Mouse (Mus musculus) CH12.LX (cell line): Measurements from ENCODE around the gene Snrnp200.
"Not testable (repeated sequence)": the region's sequence is repeated elsewhere in the genome, so short reads cannot be mapped to it uniquely, and the experiment has no call there.

Source experiments
- BHLHE40 ChIP-seq: IDR thresholded peaks from 2 replicates; pipeline ENCODE4 v1.6.1; 2011; ENCODE audit warnings: mild to moderate bottlenecking, low read depth, low read length, improper control_type of control experiment
- CTCF ChIP-seq, 2 experiments: IDR thresholded peaks in 1 of 2; conservative IDR thresholded peaks in 1 of 2; 2 replicates each; pipeline ENCODE4 v1.5.1; 2011 to 2012; ENCODE audit warnings: low read depth in 2 of 2, low read length in 2 of 2, improper control_type of control experiment in 1 of 2, inconsistent platforms in 1 of 2, mild to moderate bottlenecking in 1 of 2, moderate library complexity in 1 of 2
- E2F4 ChIP-seq: IDR thresholded peaks from 2 replicates; pipeline ENCODE4 v1.6.1; 2011; ENCODE audit warnings: low read depth, low read length, improper control_type of control experiment; ENCODE audit not compliant: insufficient replicate concordance
- ETS1 ChIP-seq: conservative IDR thresholded peaks from 2 replicates; pipeline ENCODE4 v1.6.1; 2012; ENCODE audit warnings: low read depth, mild to moderate bottlenecking, inconsistent platforms, low read length, improper control_type of control experiment, moderate library complexity
- GABPA ChIP-seq: IDR thresholded peaks from 2 replicates; pipeline ENCODE4 v1.6.1; 2012; ENCODE audit warnings: low read depth, low read length, improper control_type of control experiment, inconsistent platforms; ENCODE audit not compliant: insufficient replicate concordance
- JUN ChIP-seq: IDR thresholded peaks from 2 replicates; pipeline ENCODE4 v1.6.1; 2011; ENCODE audit warnings: low read depth, mild to moderate bottlenecking, low read length, improper control_type of control experiment, moderate library complexity; ENCODE audit not compliant: insufficient read depth
- KAT2A ChIP-seq: IDR thresholded peaks from 2 replicates; pipeline ENCODE4 v1.6.1; 2012; ENCODE audit warnings: low read length, improper control_type of control experiment, inconsistent platforms; ENCODE audit not compliant: insufficient replicate concordance
- MAX ChIP-seq: IDR thresholded peaks from 2 replicates; pipeline ENCODE4 v1.6.1; 2011; ENCODE audit warnings: low read length, improper control_type of control experiment
- MYC ChIP-seq: IDR thresholded peaks from 2 replicates; pipeline ENCODE4 v1.6.1; 2011; ENCODE audit warnings: low read depth, mild to moderate bottlenecking, improper control_type of control experiment, low read length
- PAX5 ChIP-seq: IDR thresholded peaks from 2 replicates; pipeline ENCODE4 v1.6.1; 2012; ENCODE audit warnings: low read length, inconsistent platforms, mixed read lengths
- POLR2A ChIP-seq: IDR thresholded peaks from 2 replicates; pipeline ENCODE4 v1.6.1; 2011; ENCODE audit warnings: low read depth, mild to moderate bottlenecking, improper control_type of control experiment, low read length
- SMC3 ChIP-seq: IDR thresholded peaks from 2 replicates; pipeline ENCODE4 v1.6.1; 2011; ENCODE audit warnings: low read depth, low read length, improper control_type of control experiment

GRCm38 (mm10) chr2:127205936-127206335 is 2.2 kb upstream of the Snrnp200 start:
- not testable (repeated sequence) for TF ChIP-seq MAX; ETS1; GABPA; POLR2A; CTCF (conservative IDR thresholded peaks at IDR 0.05 in 1 of 2, IDR thresholded peaks at IDR 0.05 in 1 of 2; ENCODE audit: low read depth in 2 of 2, low read length in 2 of 2); MYC; JUN; E2F4; KAT2A; SMC3; BHLHE40; PAX5
